Mouse (Mus musculus): ENCODE measurements around the gene Gm20388.
"Not testable (repeated sequence)": the region's sequence is repeated elsewhere in the genome, so short reads cannot be mapped to it uniquely, and the experiment has no call there.

Gene Gm20388

GRCm38 (mm10) chr8:122304058-122304457 is 2393.4 kb downstream of the Gm20388 start:
- DNase-seq (ENCODE audit: low spot score in 2 of 2): no peak

GRCm38 (mm10) chr8:122306660-122307399 is 2396.2 kb downstream of the Gm20388 start:
- no peak for DNase-seq (ENCODE audit: low spot score in 2 of 2)

GRCm38 (mm10) chr8:122307836-122308235 is 2397.2 kb downstream of the Gm20388 start:
- no peak for DNase-seq (ENCODE audit: low spot score in 2 of 2)

GRCm38 (mm10) chr8:122309272-122309671 is 2398.6 kb downstream of the Gm20388 start:
- DNase-seq (ENCODE audit: low spot score in 2 of 2): no peak

GRCm38 (mm10) chr8:122311115-122311514 is 2400.5 kb downstream of the Gm20388 start:
- DNase-seq (ENCODE audit: low spot score in 2 of 2): no peak

- no peak for DNase-seq (ENCODE audit: low spot score in 2 of 2)
Observed at GRCm38 (mm10) chr8:122312553-122312952, 2401.9 kb downstream of the Gm20388 start.

- no peak for DNase-seq (ENCODE audit: low spot score in 2 of 2)
Observed at GRCm38 (mm10) chr8:122313310-122313709, 2402.7 kb downstream of the Gm20388 start.

- DNase-seq (ENCODE audit: low spot score in 2 of 2): no peak
Observed at GRCm38 (mm10) chr8:122314899-122315496, 2404.4 kb downstream of the Gm20388 start.

GRCm38 (mm10) chr8:122316402-122316801 is 2405.8 kb downstream of the Gm20388 start:
- no peak for DNase-seq (ENCODE audit: low spot score in 2 of 2)

- no peak for DNase-seq (ENCODE audit: low spot score in 2 of 2)
Observed at GRCm38 (mm10) chr8:122317918-122318475, 2407.4 kb downstream of the Gm20388 start.

- DNase-seq (ENCODE audit: low spot score in 2 of 2): no peak
Observed at GRCm38 (mm10) chr8:122319045-122319707, 2408.5 kb downstream of the Gm20388 start.

- DNase-seq (ENCODE audit: low spot score in 2 of 2): no peak
Observed at GRCm38 (mm10) chr8:122319708-122320075, 2409.1 kb downstream of the Gm20388 start.

- DNase-seq (ENCODE audit: low spot score in 2 of 2): no peak
Observed at GRCm38 (mm10) chr8:122320541-122320940, 2409.9 kb downstream of the Gm20388 start.

GRCm38 (mm10) chr8:122321455-122321921 is 2410.8 kb downstream of the Gm20388 start:
- no peak for DNase-seq (ENCODE audit: low spot score in 2 of 2)

- DNase-seq (ENCODE audit: low spot score in 2 of 2): no peak
Observed at GRCm38 (mm10) chr8:122322126-122322525, 2411.5 kb downstream of the Gm20388 start.

GRCm38 (mm10) chr8:122322792-122323191 is 2412.2 kb downstream of the Gm20388 start:
- no peak for DNase-seq (ENCODE audit: low spot score in 2 of 2)

GRCm38 (mm10) chr8:122323951-122324402 is 2413.3 kb downstream of the Gm20388 start:
- DNase-seq (ENCODE audit: low spot score in 2 of 2): not testable (repeated sequence)

- DNase-seq (ENCODE audit: low spot score in 2 of 2): no peak
Observed at GRCm38 (mm10) chr8:122325196-122325595, 2414.6 kb downstream of the Gm20388 start.

- DNase-seq (ENCODE audit: low spot score in 2 of 2): no peak
Observed at GRCm38 (mm10) chr8:122326114-122326542, 2415.5 kb downstream of the Gm20388 start.

- DNase-seq (ENCODE audit: low spot score in 2 of 2): no peak
Observed at GRCm38 (mm10) chr8:122329072-122329471, 2418.4 kb downstream of the Gm20388 start.

- DNase-seq (ENCODE audit: low spot score in 2 of 2): no peak
Observed at GRCm38 (mm10) chr8:122329553-122330239, 2419.1 kb downstream of the Gm20388 start.
